Mouse (Mus musculus) megakaryocyte-erythroid progenitor cell, adult 5 weeks (primary cell): ENCODE data around the gene 1700029F12Rik. TPM values are rescaled to one million over a fixed set of nuclear protein-coding genes. Genes with fewer than 3 reads are reported as not detected.

Experiments
- polyA plus RNA-seq: library from polyadenylated mRNA; stranded (reverse); fragments of >175 nt; gene quantifications from 2 replicates; pipeline ENCODE4 v1.2.3, GENCODE M21; 2012

1700029F12Rik gene
- polyA plus RNA-seq: not detected in 2 replicates

GRCm38 (mm10) chr13:97034262-97034661 is at the start of gene 1700029F12Rik:
1700029F12Rik (minus strand) TSS chr13:97034362.

GRCm38 (mm10) chr13:97066649-97067550 is 32.7 kb upstream of the 1700029F12Rik start, which contains the start of gene Fam169a:
Fam169a (plus strand) TSS chr13:97067286.

Other genes with a start within 250 kb of the 1700029F12Rik start
- 0.11 and 0.15 TPM in 2 replicates for gene Gcnt4, start 109.7 kb downstream of the 1700029F12Rik start, polyA plus RNA-seq
- 0.03 and 0.05 TPM in 2 replicates for gene Fam169a, start 32.9 kb upstream of the 1700029F12Rik start, polyA plus RNA-seq
- gene Gm6169, start 64.9 kb upstream of the 1700029F12Rik start, polyA plus RNA-seq: 0.13 TPM in 1 of 2 replicates, not detected in the other
- 13.9 and 15.2 TPM in 2 replicates for gene Gfm2, start 103.6 kb upstream of the 1700029F12Rik start, polyA plus RNA-seq
- gene Nsa2, start 103.6 kb upstream of the 1700029F12Rik start, polyA plus RNA-seq: 22.8 and 28.8 TPM in 2 replicates
- gene Hexb, start 164.0 kb upstream of the 1700029F12Rik start, polyA plus RNA-seq: 12.2 and 12.3 TPM in 2 replicates
- 3.2 and 3.4 TPM in 2 replicates for gene Enc1, start 206.7 kb upstream of the 1700029F12Rik start, polyA plus RNA-seq